Mouse (Mus musculus): ENCODE data around the gene Serpina1e. TPM values are rescaled to one million over a fixed set of nuclear protein-coding genes. Genes with fewer than 3 reads are reported as not detected.
"Not testable (repeated sequence)": the region's sequence is repeated elsewhere in the genome, so short reads cannot be mapped to it uniquely, and the experiment has no call there.

The Serpina1e gene
- polyA plus RNA-seq, 1 experiment from 2014 or later, result 1.1 TPM

DNA sequence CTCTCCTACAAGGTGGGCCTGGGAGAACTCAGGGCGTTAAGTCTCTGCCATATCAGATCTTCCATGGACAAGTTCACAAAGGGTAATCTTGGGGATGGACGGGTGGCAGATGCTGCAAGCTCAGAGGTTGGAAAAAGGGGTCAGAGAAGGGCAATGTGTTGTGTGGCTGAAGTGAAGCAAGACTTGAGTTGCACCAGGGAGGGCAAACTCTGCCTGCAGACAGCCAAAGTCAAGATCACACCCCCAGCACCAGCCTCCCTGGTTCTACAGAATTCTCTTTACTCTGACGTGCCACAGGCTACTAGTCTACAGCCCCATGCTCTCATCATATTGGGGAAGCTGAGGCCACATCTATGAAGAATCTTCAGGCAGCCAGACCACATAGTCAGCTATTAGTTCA lies 5.8 kb downstream of the Serpina1e start:
- H3K4me2 ChIP-seq (replicated peaks; ENCODE audit: low read depth, low read length); ATAC-seq (ENCODE audit: insufficient number of reproducible peaks, insufficient read depth, low FRiP score, low read depth); H3K4me3 ChIP-seq (ENCODE audit: low read depth, low read length); H3K36me3 ChIP-seq (ENCODE audit: control insufficient read depth, insufficient read depth, low read length); H3K4me1 ChIP-seq (ENCODE audit: control insufficient read depth, insufficient read depth, low read length); H3K27me3 ChIP-seq (ENCODE audit: control insufficient read depth, insufficient read depth, low read length); H3K9me3 ChIP-seq (ENCODE audit: control insufficient read depth, low read depth, low read length); H3K27ac ChIP-seq (ENCODE audit: low read length); H3K9ac ChIP-seq (replicated peaks; ENCODE audit: low read depth, low read length): not testable (repeated sequence)
- WGBS, result 75% methylated on average over 3 of the region's 3 CpGs

DNA sequence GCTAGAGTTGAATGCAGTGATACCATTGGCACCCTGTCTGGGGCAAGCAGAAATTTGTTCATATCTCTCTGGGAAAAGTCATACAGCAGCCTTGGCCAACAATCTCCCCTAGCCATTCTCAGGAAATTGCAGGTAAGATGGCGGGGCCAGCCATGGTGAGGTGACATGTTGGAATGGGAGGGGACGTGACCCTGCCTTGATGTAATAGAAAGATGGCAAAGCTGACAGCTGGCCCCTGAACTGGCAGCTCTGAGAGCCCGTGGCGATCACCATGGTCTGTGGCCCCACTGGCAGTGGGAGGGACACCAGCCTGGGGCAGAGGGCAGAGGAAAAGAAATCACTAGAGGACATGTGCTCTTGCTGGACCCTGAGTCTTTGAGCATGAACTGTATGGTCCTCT lies 12.5 kb downstream of the Serpina1e start:
- H3K27ac ChIP-seq (ENCODE audit: low read length), result no peak overlapping the region
- no peaks in the 10 kb centered on the region for H3K27me3 ChIP-seq (ENCODE audit: control insufficient read depth, insufficient read depth, low read length)
- no peaks in the 10 kb centered on the region for H3K36me3 ChIP-seq (ENCODE audit: control insufficient read depth, insufficient read depth, low read length)
- 85% methylated on average over 4 of the region's 4 CpGs for WGBS
- H3K4me2 ChIP-seq (replicated peaks; ENCODE audit: low read depth, low read length), result no peak overlapping the region
- H3K4me3 ChIP-seq (ENCODE audit: low read depth, low read length), result no peak overlapping the region
- no peak for ATAC-seq (ENCODE audit: insufficient number of reproducible peaks, insufficient read depth, low FRiP score, low read depth)
- no peak overlapping the region for H3K9ac ChIP-seq (replicated peaks; ENCODE audit: low read depth, low read length)
- no peaks in the 10 kb centered on the region for H3K9me3 ChIP-seq (ENCODE audit: control insufficient read depth, low read depth, low read length)
- H3K4me1 ChIP-seq (ENCODE audit: control insufficient read depth, insufficient read depth, low read length), result no peaks in the 10 kb centered on the region

DNA sequence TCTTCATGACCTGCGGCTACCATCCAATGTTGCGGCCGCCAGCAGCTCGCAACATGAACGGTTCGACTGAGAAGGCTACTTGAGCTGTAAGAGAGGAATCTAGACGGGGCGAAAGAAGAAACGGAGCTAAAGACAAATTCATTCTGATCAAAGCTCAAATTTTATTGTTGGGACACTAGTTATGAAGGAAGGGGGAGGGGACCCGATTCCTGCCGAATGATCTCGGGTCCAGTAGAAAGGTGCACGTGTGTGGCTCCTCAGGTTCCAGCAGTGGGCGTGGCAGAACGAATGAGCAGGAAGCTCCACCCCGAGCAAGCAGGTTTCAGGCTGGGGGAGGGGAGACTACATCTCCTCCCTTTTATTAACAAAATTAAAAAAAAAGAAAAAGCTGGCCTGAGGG lies 49.6 kb downstream of the Serpina1e start:
- not testable (repeated sequence) for H3K4me2 ChIP-seq (replicated peaks; ENCODE audit: low read depth, low read length); ATAC-seq (ENCODE audit: insufficient number of reproducible peaks, insufficient read depth, low FRiP score, low read depth); H3K9me3 ChIP-seq (ENCODE audit: control insufficient read depth, low read depth, low read length); H3K36me3 ChIP-seq (ENCODE audit: control insufficient read depth, insufficient read depth, low read length); H3K9ac ChIP-seq (replicated peaks; ENCODE audit: low read depth, low read length); H3K4me3 ChIP-seq (ENCODE audit: low read depth, low read length); H3K27me3 ChIP-seq (ENCODE audit: control insufficient read depth, insufficient read depth, low read length); H3K27ac ChIP-seq (ENCODE audit: low read length); H3K4me1 ChIP-seq (ENCODE audit: control insufficient read depth, insufficient read depth, low read length)
- 96% methylated on average over 10 of the region's 16 CpGs for whole genome bisulfite sequencing

DNA sequence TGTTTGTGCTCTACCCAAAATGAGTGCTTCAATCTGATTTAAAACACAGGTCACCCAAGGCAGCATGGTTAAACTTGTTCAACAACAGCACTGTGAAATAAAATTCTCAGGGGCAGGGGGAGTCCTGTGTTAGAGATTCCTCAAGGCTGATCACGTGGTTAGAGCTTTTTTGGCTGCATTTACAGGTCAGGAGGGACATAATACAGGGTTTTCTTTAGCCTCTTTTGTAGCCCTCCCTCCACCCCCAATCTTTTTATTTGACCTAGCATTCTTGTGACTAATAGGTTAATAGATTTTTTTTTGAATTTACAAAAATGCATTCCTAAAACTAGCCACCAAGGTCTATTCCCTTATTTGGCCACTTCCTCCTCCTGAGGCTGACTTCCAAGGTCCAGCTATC lies 51.0 kb downstream of the Serpina1e start:
- not testable (repeated sequence) for H3K4me3 ChIP-seq (ENCODE audit: low read depth, low read length); H3K9ac ChIP-seq (replicated peaks; ENCODE audit: low read depth, low read length); H3K27ac ChIP-seq (ENCODE audit: low read length); ATAC-seq (ENCODE audit: insufficient number of reproducible peaks, insufficient read depth, low FRiP score, low read depth); H3K27me3 ChIP-seq (ENCODE audit: control insufficient read depth, insufficient read depth, low read length); H3K4me2 ChIP-seq (replicated peaks; ENCODE audit: low read depth, low read length); H3K4me1 ChIP-seq (ENCODE audit: control insufficient read depth, insufficient read depth, low read length); H3K9me3 ChIP-seq (ENCODE audit: control insufficient read depth, low read depth, low read length); H3K36me3 ChIP-seq (ENCODE audit: control insufficient read depth, insufficient read depth, low read length)
- WGBS, result 42% methylated on average over 1 of the region's 1 CpGs

DNA sequence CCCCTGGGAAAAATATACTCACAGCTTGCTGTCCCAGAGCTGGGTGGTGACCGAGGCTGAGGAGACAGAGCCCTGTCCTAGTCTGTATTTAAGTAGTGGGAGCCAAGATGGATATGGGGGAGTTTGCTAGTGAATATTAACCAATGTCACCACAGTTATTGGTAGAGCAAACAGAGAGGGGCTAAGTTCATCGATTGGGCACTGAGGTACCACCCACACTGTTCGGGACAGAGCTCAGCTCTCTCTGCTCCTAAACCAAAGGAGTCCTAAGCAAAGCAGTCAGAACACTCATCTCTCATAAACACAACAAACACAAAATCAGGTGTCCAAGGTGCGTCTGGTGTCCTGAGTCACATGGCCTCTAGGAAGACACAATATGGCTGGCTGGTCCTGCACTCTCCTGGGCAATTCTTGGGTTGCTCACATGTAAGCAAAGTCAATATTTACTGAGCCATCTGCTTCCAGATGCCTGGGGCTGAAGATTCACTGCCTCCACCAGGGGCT lies 53.9 kb downstream of the Serpina1e start, which contains the start of gene Serpina1c:
TSS of gene Serpina1c (minus strand) at position 51 of the 504 bp plus-strand sequence.
- not testable (repeated sequence) for H3K9me3 ChIP-seq (ENCODE audit: control insufficient read depth, low read depth, low read length); H3K27ac ChIP-seq (ENCODE audit: low read length); H3K36me3 ChIP-seq (ENCODE audit: control insufficient read depth, insufficient read depth, low read length); H3K4me1 ChIP-seq (ENCODE audit: control insufficient read depth, insufficient read depth, low read length); H3K27me3 ChIP-seq (ENCODE audit: control insufficient read depth, insufficient read depth, low read length); H3K4me2 ChIP-seq (replicated peaks; ENCODE audit: low read depth, low read length); H3K9ac ChIP-seq (replicated peaks; ENCODE audit: low read depth, low read length); H3K4me3 ChIP-seq (ENCODE audit: low read depth, low read length); ATAC-seq (ENCODE audit: insufficient number of reproducible peaks, insufficient read depth, low FRiP score, low read depth)
- WGBS, result 77% methylated on average over 4 of the region's 4 CpGs

DNA sequence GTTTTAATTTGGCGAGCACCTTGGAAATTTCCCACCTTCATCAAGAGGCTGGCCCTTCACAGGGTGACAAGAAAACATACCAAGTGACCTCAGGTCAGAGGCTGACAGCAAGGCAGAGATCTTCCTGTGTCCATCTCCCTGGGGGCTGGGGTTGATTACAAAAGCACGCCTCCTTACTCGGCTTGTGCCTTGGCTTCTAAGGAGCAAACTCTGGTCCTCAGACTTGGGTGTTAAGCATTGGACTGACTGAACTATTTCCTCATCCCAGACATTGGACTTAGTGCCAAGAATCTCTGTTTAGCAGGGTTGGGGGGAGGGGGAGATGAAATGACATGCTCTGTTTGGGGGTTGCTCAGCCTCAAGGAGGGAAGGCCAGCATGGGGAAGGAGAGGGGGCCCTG lies 56.8 kb downstream of the Serpina1e start:
- H3K27ac ChIP-seq (ENCODE audit: low read length); H3K36me3 ChIP-seq (ENCODE audit: control insufficient read depth, insufficient read depth, low read length); H3K4me3 ChIP-seq (ENCODE audit: low read depth, low read length); H3K4me1 ChIP-seq (ENCODE audit: control insufficient read depth, insufficient read depth, low read length); ATAC-seq (ENCODE audit: insufficient number of reproducible peaks, insufficient read depth, low FRiP score, low read depth); H3K27me3 ChIP-seq (ENCODE audit: control insufficient read depth, insufficient read depth, low read length); H3K9ac ChIP-seq (replicated peaks; ENCODE audit: low read depth, low read length); H3K4me2 ChIP-seq (replicated peaks; ENCODE audit: low read depth, low read length); H3K9me3 ChIP-seq (ENCODE audit: control insufficient read depth, low read depth, low read length): not testable (repeated sequence)
- WGBS, result 95% methylated on average over 3 of the region's 3 CpGs

Other genes with a start within 250 kb of the Serpina1e start
- gene Serpina1d, start 185.4 kb downstream of the Serpina1e start, polyA plus RNA-seq (2014; fragmentation: Nextera tagmentation; extraction: Ambion mirVana), result 0.22 TPM in 1 of 2 replicates, not detected in the other
- 4.5 and 5.7 TPM in 2 replicates for gene Serpina1b, start 128.6 kb downstream of the Serpina1e start, polyA plus RNA-seq (2014; fragmentation: Nextera tagmentation; extraction: Ambion mirVana)
- 1.4 and 2.3 TPM in 2 replicates for gene Serpina1a, start 95.4 kb downstream of the Serpina1e start, polyA plus RNA-seq (2014; fragmentation: Nextera tagmentation; extraction: Ambion mirVana)
- gene Serpina1c, start 54.1 kb downstream of the Serpina1e start, polyA plus RNA-seq (2014; fragmentation: Nextera tagmentation; extraction: Ambion mirVana), result 1.1 and 6.2 TPM in 2 replicates
- not detected in 2 replicates for gene Serpina11, start 31.0 kb upstream of the Serpina1e start, polyA plus RNA-seq (2014; fragmentation: Nextera tagmentation; extraction: Ambion mirVana)
- not detected in 2 replicates for gene Serpina9, start 54.8 kb upstream of the Serpina1e start, polyA plus RNA-seq (2014; fragmentation: Nextera tagmentation; extraction: Ambion mirVana)
- gene Serpina12, start 85.5 kb upstream of the Serpina1e start, polyA plus RNA-seq (2014; fragmentation: Nextera tagmentation; extraction: Ambion mirVana), result not detected in 2 replicates
- not detected in 2 replicates for gene Serpina5, start 142.1 kb upstream of the Serpina1e start, polyA plus RNA-seq (2014; fragmentation: Nextera tagmentation; extraction: Ambion mirVana)
- not detected in 2 replicates for gene Serpina3a, start 153.7 kb upstream of the Serpina1e start, polyA plus RNA-seq (2014; fragmentation: Nextera tagmentation; extraction: Ambion mirVana)
- gene Serpina3b, start 169.0 kb upstream of the Serpina1e start, polyA plus RNA-seq (2014; fragmentation: Nextera tagmentation; extraction: Ambion mirVana), result 0.19 TPM in 1 of 2 replicates, not detected in the other
- gene Serpina3c, start 194.9 kb upstream of the Serpina1e start, polyA plus RNA-seq (2014; fragmentation: Nextera tagmentation; extraction: Ambion mirVana), result not detected in 2 replicates

Data from stomach, embryonic 14.5 days (tissue).